Mouse (Mus musculus) v-Abl transformed pro-B cells (cell line): ENCODE data around the gene Snx3.

Source experiments
- in situ Hi-C, 2 experiments: fragments of 400-800 bp; cut with MboI; formaldehyde crosslinking; loops; one replicate each; pipeline ENCODE4 v1.15.1; 2025; ENCODE audit not compliant: unreplicated experiment in 2 of 2

Gene Snx3

DNA sequence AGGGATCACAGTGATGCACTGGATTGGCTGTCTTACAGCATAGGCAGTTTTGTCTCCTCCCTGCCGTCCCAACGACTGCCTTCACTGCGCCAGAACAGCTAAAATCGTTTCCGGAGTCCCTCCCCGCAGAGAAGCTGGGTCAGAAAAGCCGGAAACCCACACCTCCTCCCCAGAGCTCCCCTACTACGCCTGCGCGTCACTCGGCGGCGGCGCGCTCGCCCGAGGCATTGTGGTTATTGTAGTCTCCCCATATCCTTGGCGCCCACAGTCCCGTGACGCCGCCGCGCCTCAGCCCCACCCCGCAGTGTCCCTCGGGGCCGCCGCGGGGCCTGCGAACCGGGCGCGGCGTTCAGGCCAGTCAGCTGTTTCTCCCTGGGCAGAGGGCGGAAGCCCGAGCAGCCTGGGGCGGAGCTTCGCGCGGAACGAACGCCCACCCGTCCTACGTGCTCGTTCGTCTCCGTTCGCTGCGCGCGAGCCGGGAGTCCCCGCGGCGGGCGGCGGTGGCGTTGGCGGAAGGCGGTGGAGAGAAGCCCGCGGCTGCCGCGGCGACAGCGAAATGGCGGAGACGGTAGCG is at the start of gene Snx3:
Gene Snx3 (plus strand): TSS at position 256 of the 574 bp plus-strand sequence.
- in situ Hi-C loops: loop anchor here (25.0 kb wide), 2 partner anchors 485 to 690 kb away; partner anchors contain the start of genes Cep57l1 (in 1 of the 2) and Sesn1 (in 1 of the 2)

DNA sequence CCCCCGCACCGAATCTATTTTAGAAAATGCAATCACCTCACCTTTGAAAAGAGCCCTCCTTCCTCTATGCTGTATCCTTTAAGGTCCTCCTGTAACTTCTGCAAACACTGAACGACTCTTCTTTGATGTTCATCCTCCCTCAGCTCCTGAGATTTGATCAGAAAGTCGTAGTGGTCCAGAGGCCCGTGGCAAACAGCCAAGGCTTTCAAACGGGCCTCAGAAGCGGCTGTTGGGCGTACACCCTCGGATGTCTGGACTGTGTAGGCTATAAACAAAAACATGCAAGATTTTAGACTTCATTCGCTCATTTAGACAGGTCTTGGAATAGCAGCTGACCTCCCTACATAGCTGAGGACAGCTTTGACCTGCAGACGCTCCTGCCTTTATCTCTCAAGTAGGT is 47.6 kb upstream of the Snx3 start:
- in situ Hi-C loops: no loop called here

DNA sequence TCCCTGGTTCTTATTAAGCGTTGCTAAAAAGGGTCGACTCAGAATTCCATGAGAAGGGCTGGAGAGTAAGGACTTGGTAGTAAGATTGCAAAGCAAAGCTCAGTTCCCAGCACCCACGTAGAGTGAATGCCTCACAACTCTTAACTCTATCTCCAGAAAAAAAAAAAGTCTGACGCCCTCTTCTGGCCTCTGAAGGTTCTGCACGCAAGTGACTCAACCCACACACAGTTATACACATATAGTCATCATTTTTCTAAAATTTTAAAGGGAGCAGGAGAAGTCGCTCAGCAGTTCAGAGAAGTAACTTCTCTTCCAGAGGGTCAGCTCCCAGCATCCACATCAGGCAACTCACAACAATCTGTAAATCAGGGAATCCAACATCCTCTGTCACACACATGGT is 47.1 kb upstream of the Snx3 start:
- in situ Hi-C loops: no loop called here

DNA sequence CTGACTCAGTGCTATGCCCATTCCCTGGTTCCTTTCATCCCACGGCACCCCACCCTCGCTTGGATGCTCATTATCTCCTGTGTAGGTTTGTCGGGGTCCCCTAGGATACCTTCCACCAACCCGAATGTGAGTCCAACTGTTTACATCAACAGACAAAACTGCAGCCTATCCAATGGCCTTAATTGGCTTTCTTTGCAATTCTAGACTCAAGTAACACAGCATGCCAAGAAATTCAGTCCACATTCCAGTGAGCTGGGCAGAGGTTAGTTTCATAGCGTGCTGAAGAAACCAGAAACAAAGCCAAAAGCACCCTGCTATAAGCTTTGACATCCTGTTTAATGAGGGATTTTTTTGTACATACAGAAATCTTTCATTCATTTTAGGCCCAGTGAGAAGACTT is 45.8 kb upstream of the Snx3 start:
- in situ Hi-C loops: no loop called here

DNA sequence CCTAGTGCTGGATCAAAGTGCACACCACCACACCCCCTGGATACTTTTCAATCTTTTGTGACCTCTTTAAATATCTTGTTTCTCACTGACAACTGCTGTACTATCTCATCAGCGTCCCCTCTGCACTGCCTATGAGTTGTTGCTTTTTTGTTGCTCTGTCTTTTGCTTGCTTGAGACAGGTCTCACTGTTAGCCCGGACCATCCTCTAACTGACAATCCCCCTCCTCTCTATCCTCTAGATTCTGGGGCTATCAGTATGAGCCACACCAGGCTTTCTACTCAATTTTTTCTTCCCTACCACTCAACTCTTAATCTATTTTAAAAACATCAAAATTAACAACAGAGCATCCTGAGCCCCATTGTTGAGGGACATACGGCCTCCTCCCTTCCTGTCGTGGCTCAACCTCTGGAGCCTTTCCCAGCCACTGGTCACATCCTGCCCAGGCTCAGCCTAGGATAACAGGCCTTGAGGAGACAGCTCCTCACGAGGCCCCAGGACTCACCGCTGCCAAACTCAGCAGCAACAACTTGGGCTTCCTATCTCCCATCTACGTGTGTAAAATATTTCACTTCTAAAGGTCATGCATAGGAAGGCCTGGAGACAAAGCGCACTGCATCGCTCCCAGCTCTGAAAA is 44.2 kb upstream of the Snx3 start:
- in situ Hi-C loops: no loop called here

DNA sequence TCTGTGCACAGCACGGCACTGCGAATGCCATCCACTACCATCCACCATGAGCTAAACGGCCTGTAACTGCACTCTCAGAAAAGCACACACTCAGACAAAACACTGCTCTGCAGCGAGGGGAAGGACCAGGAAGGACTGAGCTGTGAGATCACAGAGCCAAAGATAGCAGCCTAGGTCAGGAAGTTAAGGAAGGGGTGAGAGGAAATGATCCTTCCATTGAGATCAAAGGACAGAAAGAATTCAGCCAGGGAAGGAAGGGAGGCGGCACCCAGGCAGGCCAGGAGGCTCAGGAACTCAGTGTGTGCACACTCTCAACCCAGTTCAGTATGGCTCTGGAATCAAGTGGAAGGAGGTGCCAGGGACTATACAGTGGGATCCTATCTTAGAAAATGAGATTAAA is 37.6 kb upstream of the Snx3 start:
- in situ Hi-C loops: no loop called here

DNA sequence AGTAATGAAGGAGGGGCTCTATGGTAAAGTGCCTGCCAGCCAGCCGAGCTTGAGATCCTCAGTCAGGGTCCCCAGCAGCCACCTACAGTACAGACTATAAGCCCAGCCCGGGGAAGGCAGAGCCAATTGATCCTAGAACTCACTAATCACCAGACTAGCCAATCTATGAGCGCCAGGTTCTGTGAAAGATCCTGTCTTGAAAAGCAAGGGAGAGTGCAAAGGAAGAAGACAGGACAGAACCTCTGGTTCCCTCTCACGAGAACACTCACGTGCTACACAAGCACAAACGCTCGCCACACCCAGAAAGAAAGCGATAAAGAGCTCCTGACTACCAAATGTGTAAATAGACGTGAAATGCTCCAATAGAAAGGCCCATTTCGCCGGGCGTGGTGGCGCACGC is 37.0 kb upstream of the Snx3 start:
- in situ Hi-C loops: no loop called here

DNA sequence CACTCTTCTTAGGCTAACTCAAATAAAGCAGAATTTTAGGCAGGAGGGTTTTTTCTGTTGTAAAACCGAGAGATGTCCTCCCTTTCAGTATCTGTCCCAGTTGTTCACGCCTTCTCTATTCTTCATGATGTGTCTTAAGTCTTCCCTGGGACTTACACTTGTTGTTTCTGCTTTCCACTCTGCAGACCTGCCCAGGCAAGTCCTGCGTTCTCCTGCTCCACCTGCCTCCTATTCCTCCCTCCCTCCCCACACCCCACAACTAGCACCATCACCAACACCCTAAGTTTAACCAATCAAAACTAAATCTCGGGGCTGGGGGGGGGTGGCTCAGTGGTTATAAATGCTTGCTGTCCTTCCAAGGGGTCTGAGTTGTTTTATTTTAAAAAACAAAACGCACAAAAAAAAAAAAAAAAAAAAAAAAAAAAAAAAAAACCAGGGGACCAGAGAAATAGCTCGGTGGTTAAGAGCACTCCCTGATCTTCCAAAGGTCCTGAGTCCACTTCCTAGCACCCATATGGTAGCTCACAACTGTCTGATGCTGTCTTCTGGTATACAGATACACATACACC is 26.8 kb upstream of the Snx3 start:
- in situ Hi-C loops: no loop called here

DNA sequence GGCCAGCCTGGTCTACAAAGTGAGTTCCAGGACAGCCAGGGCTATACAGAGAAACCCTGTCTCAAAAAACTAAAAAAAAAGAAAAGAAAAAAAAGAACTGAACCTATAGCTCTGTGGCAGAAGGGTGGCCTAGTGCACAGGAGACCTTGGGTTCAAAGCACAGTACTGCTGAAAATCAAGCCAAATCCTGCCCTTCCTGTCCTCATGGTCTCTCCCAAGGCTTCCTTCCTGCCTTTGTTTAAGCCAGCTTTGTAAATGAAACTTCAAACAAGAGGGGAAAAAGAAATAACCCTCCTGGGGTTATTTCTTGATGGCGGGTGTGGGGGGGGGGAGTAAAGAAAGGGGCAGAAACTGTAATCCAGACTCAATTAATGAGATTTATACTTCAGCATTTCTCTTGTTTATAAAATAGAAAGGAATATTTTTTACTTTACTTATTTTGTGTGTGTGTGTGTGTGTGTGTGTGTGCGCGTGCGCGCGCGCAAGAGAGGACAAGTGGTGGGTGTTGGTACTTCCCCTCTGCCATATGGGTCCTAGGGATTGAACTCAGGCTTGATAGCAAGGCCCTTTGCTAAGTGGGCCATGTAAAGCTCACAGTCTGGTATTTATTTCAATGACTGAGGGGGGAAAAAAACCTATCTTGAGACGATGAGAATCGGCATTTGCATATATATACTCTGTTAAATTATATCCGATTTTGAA is 24.9 kb upstream of the Snx3 start:
- in situ Hi-C loops: no loop called here

DNA sequence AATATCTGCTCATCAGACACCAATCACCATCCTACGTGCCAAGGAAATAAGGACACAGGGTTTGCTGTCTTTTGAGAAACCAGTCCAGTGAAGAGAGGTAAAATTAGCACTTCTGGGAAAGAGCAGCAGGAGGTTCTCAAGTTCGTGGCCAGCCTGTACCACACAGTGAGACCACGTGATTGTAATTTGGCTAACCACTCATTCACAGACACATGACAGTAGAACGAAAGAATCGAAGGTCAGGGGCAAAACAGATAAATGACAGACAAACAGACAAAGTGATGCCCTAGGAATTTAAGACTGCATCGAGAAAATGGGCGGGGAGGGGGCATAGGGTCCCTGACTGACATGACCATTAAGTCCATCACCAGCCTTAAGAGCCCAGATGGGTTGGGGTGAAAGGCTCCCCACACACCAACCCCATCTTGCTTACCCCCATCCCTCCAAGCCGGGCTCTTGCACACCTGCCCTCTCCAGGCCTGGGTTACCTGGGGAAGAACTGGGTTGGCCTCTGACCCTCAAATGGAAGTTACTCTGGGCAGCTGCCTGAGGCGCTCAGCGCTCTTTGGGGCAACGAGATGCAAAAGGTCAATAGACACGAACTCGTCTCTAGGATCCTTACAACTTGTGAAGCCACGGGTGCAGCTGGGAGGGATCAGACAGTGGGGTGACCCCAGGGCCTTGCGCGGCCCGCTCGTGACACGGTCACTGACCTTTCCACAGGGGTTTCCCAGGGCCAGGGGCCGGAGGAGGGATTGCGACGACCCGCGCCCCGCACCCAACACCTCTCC is 24.1 kb upstream of the Snx3 start:
- in situ Hi-C loops: no loop called here

DNA sequence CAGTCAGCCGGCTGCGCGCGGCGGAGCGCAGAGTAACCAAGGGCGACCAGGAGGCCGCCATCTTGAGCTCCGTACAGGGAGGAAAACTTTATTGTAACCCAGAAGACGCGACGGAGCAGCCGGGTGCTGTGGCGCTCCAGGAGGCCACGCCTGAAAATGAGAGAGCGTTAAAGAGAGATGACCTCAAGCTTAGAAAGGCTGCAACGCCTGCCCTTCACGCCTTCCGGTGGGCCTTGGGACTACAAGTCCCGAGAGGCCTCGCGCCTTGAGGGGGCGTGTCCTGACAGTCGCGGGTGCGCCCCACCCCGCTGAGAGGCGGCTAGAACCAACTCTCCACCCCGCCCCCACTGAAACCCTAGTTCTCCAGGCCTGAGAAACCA is 23.5 kb upstream of the Snx3 start, which contains the start of gene Afg1l:
Gene Afg1l (minus strand): TSS at position 225 of the 380 bp plus-strand sequence.
- in situ Hi-C loops: no loop called here

DNA sequence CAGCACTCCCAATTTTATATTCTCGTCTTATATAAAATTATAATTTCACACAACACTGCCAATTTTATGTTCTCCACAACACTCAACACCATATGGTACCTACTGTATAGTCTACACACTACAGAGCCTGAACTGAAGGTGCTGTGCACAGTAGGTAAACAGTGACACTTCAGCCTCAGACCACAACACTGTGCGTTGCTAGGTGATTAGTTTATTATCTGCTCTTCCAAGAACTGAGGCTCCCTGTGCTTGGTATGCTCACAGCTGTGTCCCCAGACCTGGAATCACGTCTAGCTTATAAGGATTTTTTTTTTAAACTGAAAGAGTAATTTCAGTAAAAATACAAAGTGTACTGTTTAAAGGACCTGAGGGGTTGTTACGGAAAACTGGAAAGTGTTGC is 21.1 kb upstream of the Snx3 start:
- in situ Hi-C loops: no loop called here

DNA sequence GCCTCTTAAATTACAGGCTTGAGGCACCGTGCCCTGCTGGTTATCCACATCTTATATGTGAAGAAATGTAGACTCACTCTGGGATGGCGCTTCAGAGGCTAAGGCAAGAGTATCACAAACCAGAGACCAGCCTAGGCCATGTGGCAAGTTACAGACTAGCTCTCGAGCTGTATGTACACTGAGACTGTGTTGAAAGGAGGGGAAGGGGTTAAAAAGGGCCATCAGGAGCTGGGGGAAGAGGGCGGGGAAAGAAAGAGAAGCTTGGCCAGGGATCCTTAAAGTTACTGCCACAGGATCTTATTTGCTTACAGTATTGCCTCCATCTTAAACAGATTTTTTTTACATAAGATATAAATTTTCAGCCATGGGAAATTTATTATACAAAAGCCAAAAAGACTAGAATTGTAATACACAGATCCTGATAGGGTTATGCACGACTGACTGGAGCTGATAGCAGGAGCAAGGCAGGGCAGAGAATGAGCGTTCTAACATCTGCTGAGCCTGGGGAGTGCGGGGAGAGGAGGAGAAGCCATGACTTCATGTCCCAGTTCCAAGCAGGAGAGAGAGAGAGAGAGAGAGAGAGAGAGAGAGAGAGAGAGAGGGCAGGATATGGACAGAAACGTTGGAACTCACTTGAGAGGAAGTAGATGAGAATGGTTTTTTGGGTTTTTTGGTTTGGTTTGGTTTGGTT is 13.1 kb upstream of the Snx3 start:
- in situ Hi-C loops: no loop called here

DNA sequence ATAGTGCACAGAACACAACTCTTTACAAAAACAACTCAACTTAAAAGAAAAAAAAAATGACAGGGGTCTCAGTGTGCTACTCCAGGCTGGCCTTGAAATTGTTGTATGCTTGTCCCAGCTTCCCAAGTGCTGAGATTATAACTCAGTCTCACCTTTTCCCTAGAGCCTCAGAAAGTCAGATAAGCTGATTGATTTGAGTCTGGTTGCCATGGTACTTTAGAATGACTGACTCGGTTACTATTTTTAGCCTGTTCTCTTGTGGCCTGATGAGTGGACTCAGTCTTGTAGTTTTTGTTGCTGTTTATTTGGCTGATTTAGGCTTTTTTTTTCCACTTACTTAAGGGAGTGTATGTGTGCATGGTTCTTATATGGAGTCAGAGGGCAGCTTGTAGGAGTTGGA is 10.7 kb upstream of the Snx3 start:
- in situ Hi-C loops: no loop called here

DNA sequence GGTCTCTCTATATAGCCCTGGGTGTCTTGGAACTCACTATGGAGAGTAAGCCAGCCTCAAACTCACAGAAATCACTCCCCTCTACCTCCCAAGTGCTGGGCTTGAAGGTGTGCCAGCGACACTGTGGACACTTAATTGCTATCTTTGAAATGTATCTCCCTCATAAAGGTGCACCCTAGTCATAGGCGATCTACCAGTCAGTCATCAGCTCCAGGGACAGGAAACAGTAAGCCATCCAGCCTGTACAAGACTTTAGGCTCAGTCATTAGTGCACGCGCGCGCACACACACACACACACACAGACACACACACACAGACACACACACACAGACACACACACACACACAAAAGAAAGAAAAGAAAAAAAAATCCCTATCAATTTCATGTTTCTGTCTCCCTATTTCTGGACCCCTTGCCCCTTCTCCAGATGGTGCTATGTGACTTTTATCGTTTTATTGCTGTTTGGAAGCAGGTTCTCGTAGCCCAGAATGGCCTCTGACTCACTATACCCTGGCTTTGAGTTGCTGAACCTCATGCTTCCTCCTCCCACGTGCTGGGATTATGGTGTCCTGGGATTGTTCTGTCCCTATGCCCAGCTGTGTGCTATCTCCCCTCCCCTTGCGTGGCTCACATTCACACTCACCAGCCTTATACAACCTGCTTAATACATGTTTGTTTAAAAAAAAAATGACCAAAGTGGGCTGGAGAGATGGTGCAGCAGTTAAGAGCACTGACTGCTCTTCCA is 9.6 kb upstream of the Snx3 start:
- in situ Hi-C loops: no loop called here

DNA sequence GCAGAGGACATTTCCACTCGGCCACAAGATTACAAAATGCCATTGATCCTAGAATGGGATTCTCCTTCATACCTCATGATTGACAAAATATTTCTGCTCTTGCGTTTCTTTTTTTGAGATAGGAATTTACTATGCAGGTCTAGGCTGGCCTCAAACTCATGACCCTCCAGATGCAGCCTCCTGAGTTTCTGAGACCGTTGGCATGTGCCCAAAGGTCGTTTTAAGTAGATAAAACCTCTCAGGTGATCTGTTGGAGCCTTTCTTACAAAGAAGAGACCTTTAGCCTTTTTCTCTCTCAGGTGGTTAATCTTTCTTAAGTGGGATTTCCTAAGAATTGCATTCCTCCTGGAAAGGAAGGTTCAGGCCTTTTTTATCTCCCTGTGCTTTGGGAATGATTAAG is 8.8 kb upstream of the Snx3 start:
- in situ Hi-C loops: no loop called here

DNA sequence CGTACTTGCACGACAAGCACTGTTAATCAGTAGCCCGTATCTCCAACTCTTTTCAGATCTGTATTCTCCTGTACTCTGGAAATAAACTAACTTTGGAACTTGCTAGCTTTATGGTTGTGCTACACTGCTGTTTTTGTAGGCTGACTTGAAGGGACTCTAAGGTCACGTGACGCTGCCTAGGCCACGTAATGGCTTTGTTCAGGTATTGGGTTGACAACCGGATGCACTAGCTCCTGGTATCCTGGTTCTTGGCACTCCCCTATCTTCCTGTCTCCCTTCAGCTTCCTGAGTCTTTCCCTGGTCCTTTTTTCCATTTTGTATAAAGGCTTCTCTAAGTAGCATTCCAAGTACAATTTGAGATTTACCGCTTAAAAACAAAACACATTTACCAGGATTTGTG is 1.2 kb upstream of the Snx3 start:
- in situ Hi-C loops: loop anchor here (25.0 kb wide), 2 partner anchors 487 to 688 kb away; partner anchors contain the start of genes Cep57l1 (in 1 of the 2) and Sesn1 (in 1 of the 2)

DNA sequence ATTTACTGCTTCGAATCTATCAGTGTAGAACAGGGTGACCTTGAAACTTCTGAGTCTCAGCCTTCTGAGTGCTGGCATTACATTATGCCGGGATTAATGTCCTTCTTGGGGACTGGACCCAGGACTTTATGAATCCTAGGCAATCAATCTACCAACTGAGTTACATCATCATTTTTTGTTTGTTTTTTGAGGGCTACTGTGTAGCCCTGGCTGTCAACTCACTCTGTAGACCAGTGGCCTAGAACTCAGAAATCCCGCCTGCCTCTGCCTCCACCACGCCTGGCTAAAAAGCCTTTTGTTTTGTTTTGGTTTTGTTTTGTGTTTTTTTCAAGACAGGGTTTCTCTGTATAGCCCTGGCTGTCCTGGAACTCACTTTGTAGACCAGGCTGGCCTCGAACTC is 669 bp upstream of the Snx3 start:
- in situ Hi-C loops: loop anchor here (25.0 kb wide), 2 partner anchors 486 to 689 kb away; partner anchors contain the start of genes Cep57l1 (in 1 of the 2) and Sesn1 (in 1 of the 2)
